Mouse (Mus musculus) hindbrain, embryonic 12.5 days (tissue): ENCODE results near the gene Lect2. TPM values are rescaled to one million over a fixed set of nuclear protein-coding genes. Genes with fewer than 3 reads are reported as not detected.

ENCODE experiments used
- ATAC-seq: fragments of 200-750 bp; cut with Nextera tagmentation; 2 replicates; pipeline ENCODE4 v1.8.0; 2017; ENCODE audit warnings: moderate TSS enrichment; ENCODE audit not compliant: low FRiP score
- H3K27ac ChIP-seq: fragments of 300-500 bp; sonication (generic); 2 replicates; pipeline ENCODE4 v1.5.1; 2016; ENCODE audit warnings: mild to moderate bottlenecking
- H3K27me3 ChIP-seq: fragments of 300-500 bp; sonication (generic); 2 replicates; pipeline ENCODE4 v1.6.1; 2016; ENCODE audit warnings: mild to moderate bottlenecking
- H3K36me3 ChIP-seq: fragments of 300-500 bp; sonication (generic); 2 replicates; pipeline ENCODE4 v1.6.1; 2016; ENCODE audit warnings: mild to moderate bottlenecking
- H3K4me1 ChIP-seq: fragments of 300-500 bp; sonication (generic); 2 replicates; pipeline ENCODE4 v1.6.1; 2016
- H3K4me2 ChIP-seq: fragments of 300-500 bp; sonication (generic); replicated peaks from 2 replicates; pipeline ENCODE4 v1.6.1; 2016; ENCODE audit warnings: mild to moderate bottlenecking
- H3K4me3 ChIP-seq: fragments of 300-500 bp; sonication (generic); 2 replicates; pipeline ENCODE4 v1.5.1; 2016; ENCODE audit warnings: mild to moderate bottlenecking
- H3K9ac ChIP-seq: fragments of 300-500 bp; sonication (generic); 2 replicates; pipeline ENCODE4 v1.6.1; 2016; ENCODE audit warnings: mild to moderate bottlenecking, moderate library complexity
- H3K9me3 ChIP-seq: fragments of 300-500 bp; sonication (generic); replicated peaks from 2 replicates; pipeline ENCODE4 v1.6.1; 2016; ENCODE audit warnings: mild to moderate bottlenecking
- WGBS: fragments of 180-500 bp; shearing (Covaris S2); methylation state at CpG from one replicate; pipeline ENCODE4 v1.1.7; 2016; 5-methylcytosine and 5-hydroxymethylcytosine counted together
- polyA plus RNA-seq: library from polyadenylated mRNA; unstranded; fragments of >200 nt; fragmentation: Nextera tagmentation; extraction: Ambion mirVana; gene quantifications from 2 replicates; pipeline ENCODE4 v1.2.1, GENCODE M21; 2016

The Lect2 gene
- polyA plus RNA-seq, 1 experiment from 2014 or later = not detected

GRCm38 (mm10) chr13:56553923-56554322 is 5.6 kb upstream of the Lect2 start:
- Histone ChIP-seq H3K27ac (no peak overlapping the region), H3K9me3 (no peaks in the 10 kb centered on the region), H3K36me3 (no peaks in the 10 kb centered on the region), H3K9ac (no peak overlapping the region), H3K4me2 (no peak overlapping the region), H3K4me1 (peaks cover 19% of the 10 kb centered on the region), H3K4me3 (no peak overlapping the region), H3K27me3 (no peaks in the 10 kb centered on the region)
- no peak for ATAC-seq
- WGBS = 43% methylated on average over 2 of the region's 2 CpGs

GRCm38 (mm10) chr13:56551661-56552060 is 3.4 kb upstream of the Lect2 start:
- Histone ChIP-seq H3K4me3 (no peak overlapping the region), H3K9me3 (no peaks in the 10 kb centered on the region), H3K9ac (no peak overlapping the region), H3K4me1 (peaks cover 10% of the 10 kb centered on the region; the same call in 1 of the 2 replicates), H3K36me3 (no peaks in the 10 kb centered on the region), H3K27me3 (no peaks in the 10 kb centered on the region), H3K4me2 (no peak overlapping the region), H3K27ac (no peak overlapping the region)
- WGBS = 81% methylated on average over 6 of the region's 6 CpGs
- ATAC-seq = no peak

- H3K27ac ChIP-seq = no peak overlapping the region
- H3K4me2 ChIP-seq = no peak overlapping the region
- no peaks in the 10 kb centered on the region for H3K27me3 ChIP-seq
- no peak overlapping the region for H3K4me3 ChIP-seq
- H3K4me1 ChIP-seq = peaks cover 10% of the 10 kb centered on the region; the same call in 1 of the 2 replicates
- H3K9me3 ChIP-seq = no peaks in the 10 kb centered on the region
- H3K36me3 ChIP-seq = no peaks in the 10 kb centered on the region
- no peak for ATAC-seq
- 66% methylated on average over 1 of the region's 1 CpGs for WGBS
- no peak overlapping the region for H3K9ac ChIP-seq
These were observed 2.3 kb upstream of the Lect2 start for GRCm38 (mm10) chr13:56550574-56550973.

- no peak overlapping the region for H3K9ac ChIP-seq
- no peaks in the 10 kb centered on the region for H3K36me3 ChIP-seq
- no peak overlapping the region for H3K4me3 ChIP-seq
- no peaks in the 10 kb centered on the region for H3K9me3 ChIP-seq
- no peak overlapping the region for H3K27ac ChIP-seq
- no peaks in the 10 kb centered on the region for H3K27me3 ChIP-seq
- 72% methylated on average over 4 of the region's 4 CpGs for WGBS
- no peak for ATAC-seq
- H3K4me1 ChIP-seq = peaks cover 12% of the 10 kb centered on the region
- H3K4me2 ChIP-seq = no peak overlapping the region
These were observed 1.1 kb upstream of the Lect2 start for GRCm38 (mm10) chr13:56549364-56549763.

- no peak overlapping the region for H3K9ac ChIP-seq
- H3K27ac ChIP-seq = no peak overlapping the region
- ATAC-seq = no peak
- no peak overlapping the region for H3K4me2 ChIP-seq
- no peaks in the 10 kb centered on the region for H3K27me3 ChIP-seq
- no peak overlapping the region for H3K4me3 ChIP-seq
- peaks cover 9% of the 10 kb centered on the region for H3K4me1 ChIP-seq
- WGBS = 45% methylated on average over 3 of the region's 3 CpGs
- no peaks in the 10 kb centered on the region for H3K9me3 ChIP-seq
- no peaks in the 10 kb centered on the region for H3K36me3 ChIP-seq
These were observed 3.3 kb downstream of the Lect2 start for GRCm38 (mm10) chr13:56544956-56545355.

- Histone ChIP-seq H3K36me3 (no peaks in the 10 kb centered on the region), H3K4me1 (peaks cover 9% of the 10 kb centered on the region), H3K27me3 (no peaks in the 10 kb centered on the region), H3K9ac (no peak overlapping the region), H3K27ac (no peak overlapping the region), H3K9me3 (no peaks in the 10 kb centered on the region), H3K4me3 (no peak overlapping the region), H3K4me2 (no peak overlapping the region)
- WGBS = 69% methylated on average over 9 of the region's 9 CpGs
- no peak for ATAC-seq
These were observed 4.5 kb downstream of the Lect2 start for GRCm38 (mm10) chr13:56543805-56544204.

- WGBS = 94% methylated on average over 4 of the region's 4 CpGs
- H3K9ac ChIP-seq = no peak overlapping the region
- no peak for ATAC-seq
These were observed 8.5 kb downstream of the Lect2 start for GRCm38 (mm10) chr13:56539846-56540245.

GRCm38 (mm10) chr13:56537026-56537425 is 11.3 kb downstream of the Lect2 start:
- Histone ChIP-seq H3K4me2 (no peak overlapping the region), H3K36me3 (0 out of 2 replicates have a peak, but pooled peaks cover 3% of the 10 kb centered on the region), H3K9me3 (peaks cover 17% of the 10 kb centered on the region), H3K27ac (no peak overlapping the region), H3K4me1 (no peaks in the 10 kb centered on the region), H3K9ac (no peak overlapping the region), H3K27me3 (no peaks in the 10 kb centered on the region), H3K4me3 (no peak overlapping the region)
- 86% methylated on average over 12 of the region's 12 CpGs for WGBS
- ATAC-seq = no peak

More at GRCm38 (mm10) chr13:56539846-56540245, 8.5 kb downstream of the Lect2 start:
- H3K9me3 ChIP-seq = peaks cover 3% of the 10 kb centered on the region
- H3K27ac ChIP-seq = no peak overlapping the region
- H3K27me3 ChIP-seq = no peaks in the 10 kb centered on the region
- H3K36me3 ChIP-seq = no peaks in the 10 kb centered on the region
- H3K4me1 ChIP-seq = peaks cover 5% of the 10 kb centered on the region
- H3K4me3 ChIP-seq = no peak overlapping the region
- no peak overlapping the region for H3K4me2 ChIP-seq

- 75% methylated on average over 5 of the region's 5 CpGs for WGBS
- ATAC-seq = no peak
- Histone ChIP-seq H3K9me3 (peaks cover 17% of the 10 kb centered on the region), H3K27me3 (no peaks in the 10 kb centered on the region), H3K9ac (no peak overlapping the region), H3K36me3 (0 out of 2 replicates have a peak, but pooled peaks cover 3% of the 10 kb centered on the region), H3K27ac (no peak overlapping the region), H3K4me2 (no peak overlapping the region), H3K4me1 (no peaks in the 10 kb centered on the region), H3K4me3 (no peak overlapping the region)
These were observed 12.7 kb downstream of the Lect2 start for GRCm38 (mm10) chr13:56535570-56535969.

- 0 out of 2 replicates have a peak, but pooled peaks cover 3% of the 10 kb centered on the region for H3K36me3 ChIP-seq
- no peak for ATAC-seq
- H3K4me3 ChIP-seq = no peak overlapping the region
- no peak overlapping the region for H3K4me2 ChIP-seq
- no peaks in the 10 kb centered on the region for H3K27me3 ChIP-seq
- H3K27ac ChIP-seq = no peak overlapping the region
- H3K9me3 ChIP-seq = peaks cover 17% of the 10 kb centered on the region
- no peak overlapping the region for H3K9ac ChIP-seq
- no peaks in the 10 kb centered on the region for H3K4me1 ChIP-seq
- WGBS = 80% methylated on average over 5 of the region's 5 CpGs
These were observed 13.4 kb downstream of the Lect2 start for GRCm38 (mm10) chr13:56534931-56535330.

GRCm38 (mm10) chr13:56529685-56530084 is 18.6 kb downstream of the Lect2 start:
- ATAC-seq = no peak
- no peak overlapping the region for H3K4me2 ChIP-seq
- no peak overlapping the region for H3K9ac ChIP-seq
- no peaks in the 10 kb centered on the region for H3K4me1 ChIP-seq
- H3K36me3 ChIP-seq = 0 out of 2 replicates have a peak, but pooled peaks cover 3% of the 10 kb centered on the region
- H3K27ac ChIP-seq = no peak overlapping the region
- 71% methylated on average over 8 of the region's 8 CpGs for WGBS
- peaks cover 12% of the 10 kb centered on the region for H3K9me3 ChIP-seq
- H3K27me3 ChIP-seq = no peaks in the 10 kb centered on the region
- H3K4me3 ChIP-seq = no peak overlapping the region

- no peak for ATAC-seq
- Histone ChIP-seq H3K9me3 (peaks cover 6% of the 10 kb centered on the region; the same call in 1 of the 2 replicates), H3K36me3 (0 out of 2 replicates have a peak, but pooled peaks cover 2% of the 10 kb centered on the region), H3K27me3 (no peaks in the 10 kb centered on the region), H3K4me2 (no peak overlapping the region), H3K4me3 (no peak overlapping the region), H3K27ac (no peak overlapping the region), H3K9ac (no peak overlapping the region), H3K4me1 (no peaks in the 10 kb centered on the region)
- 85% methylated on average over 4 of the region's 4 CpGs for WGBS
These were observed 19.3 kb downstream of the Lect2 start for GRCm38 (mm10) chr13:56529031-56529430.

GRCm38 (mm10) chr13:56528281-56528680 is 20.0 kb downstream of the Lect2 start:
- ATAC-seq = no peak
- Histone ChIP-seq H3K27me3 (no peaks in the 10 kb centered on the region), H3K4me1 (no peaks in the 10 kb centered on the region), H3K9me3 (no peaks in the 10 kb centered on the region), H3K36me3 (no peaks in the 10 kb centered on the region), H3K9ac (no peak overlapping the region), H3K27ac (no peak overlapping the region), H3K4me3 (no peak overlapping the region), H3K4me2 (no peak overlapping the region)
- WGBS = 88% methylated on average over 11 of the region's 11 CpGs
